Mouse (Mus musculus): ENCODE results near the gene Lypd3.

DNA sequence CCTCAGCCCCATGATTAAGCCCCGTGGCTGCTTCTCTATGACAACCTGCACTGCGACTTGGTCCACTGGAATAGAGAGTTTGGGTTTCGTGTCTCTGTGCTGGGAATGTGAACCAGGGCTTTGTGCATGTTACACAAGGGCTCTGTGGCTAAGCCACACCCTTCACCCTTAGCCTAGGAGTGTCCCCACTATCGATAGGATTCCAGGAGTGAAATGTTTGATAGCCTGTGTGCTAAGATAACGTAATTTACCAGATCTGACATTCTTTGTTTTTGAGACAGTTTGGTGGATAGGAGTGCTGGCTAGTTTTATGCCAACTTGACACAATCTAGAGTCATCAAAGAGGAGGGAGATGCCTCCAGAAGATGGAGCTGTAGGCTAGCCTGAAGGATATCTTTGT is 44.6 kb upstream of the Lypd3 start:
- TF ChIP-seq POLR2A (IDR thresholded peaks at IDR 0.05; ENCODE audit: insufficient read depth, low read length) (no peak), CTCF (IDR thresholded peaks at IDR 0.05; ENCODE audit: low read depth, low read length) (no peak)
